Mouse (Mus musculus): ENCODE results near the gene Stk32b. TPM values are rescaled to one million over a fixed set of nuclear protein-coding genes. Genes with fewer than 3 reads are reported as not detected.
A peak's percentile ranks its signal among the peaks of the same experiment; 100 is the strongest.

The Stk32b gene
- polyA plus RNA-seq, 1 experiment from 2014 or later, result 0.90 TPM

DNA sequence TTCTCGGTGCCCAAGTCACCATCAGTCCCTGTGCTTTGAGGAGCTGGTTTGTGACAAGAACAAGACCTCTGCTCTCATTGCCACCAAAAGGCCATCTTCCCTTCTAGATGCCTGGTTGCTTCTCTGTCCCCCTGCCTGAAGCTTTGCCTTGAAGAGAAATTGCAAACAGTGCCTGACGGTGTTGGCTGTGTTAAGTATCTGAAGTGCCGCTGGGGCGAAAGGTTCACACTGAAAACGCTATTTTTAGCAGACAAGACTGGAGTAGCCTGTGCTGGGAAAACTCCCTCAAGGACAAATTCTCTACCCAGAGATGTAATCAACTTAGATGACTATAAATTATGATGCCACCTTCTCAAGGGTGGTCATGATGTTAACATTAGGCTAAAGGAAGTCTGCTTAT is 129.1 kb downstream of the Stk32b start:
- 39% methylated on average over 5 of the region's 5 CpGs for WGBS (ENCODE audit: insufficient replicate concordance)
- Histone ChIP-seq H3K27me3 (ENCODE audit: control insufficient read depth, insufficient read depth, low read length) (no peaks in the 10 kb centered on the region), H3K27ac (ENCODE audit: low read depth, low read length) (peak overlapping the region; percentile 72), H3K9ac (ENCODE audit: low read depth, low read length) (no peak overlapping the region), H3K4me2 (no peak overlapping the region), H3K9me3 (replicated peaks; ENCODE audit: control insufficient read depth, low read length) (no peaks in the 10 kb centered on the region), H3K4me1 (ENCODE audit: control insufficient read depth, insufficient read depth, low read length) (peaks cover 12% of the 10 kb centered on the region; the same call in 1 of the 2 replicates), H3K36me3 (ENCODE audit: control insufficient read depth, insufficient read depth, low read length) (no peaks in the 10 kb centered on the region), H3K4me3 (ENCODE audit: low read depth, low read length) (no peak overlapping the region)
- no peak for ATAC-seq (replicated peaks; ENCODE audit: insufficient number of reproducible peaks, low FRiP score, low TSS enrichment)

DNA sequence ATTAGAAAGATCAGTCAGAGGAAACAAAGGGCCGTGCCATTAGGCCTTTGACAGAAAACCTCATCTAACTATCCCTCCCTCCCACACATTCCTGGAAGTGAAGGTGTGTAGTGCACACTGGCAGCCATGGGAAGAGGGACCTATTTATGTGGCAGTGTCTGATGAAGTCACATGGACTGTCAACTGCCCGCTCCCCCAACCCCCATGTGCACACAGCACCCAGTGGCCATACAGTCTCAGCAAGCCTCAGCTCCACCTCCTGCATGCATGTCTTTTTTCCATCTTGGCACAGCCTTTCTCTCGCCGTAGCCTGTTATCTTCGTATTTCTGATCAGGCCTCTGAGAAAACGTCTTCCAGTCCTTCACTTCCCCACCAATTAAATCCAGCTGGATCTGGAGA is 130.9 kb downstream of the Stk32b start:
- ATAC-seq (replicated peaks; ENCODE audit: insufficient number of reproducible peaks, low FRiP score, low TSS enrichment), result no peak
- no peaks in the 10 kb centered on the region for H3K36me3 ChIP-seq (ENCODE audit: control insufficient read depth, insufficient read depth, low read length)
- no peak overlapping the region for H3K27ac ChIP-seq (ENCODE audit: low read depth, low read length)
- peaks cover 12% of the 10 kb centered on the region; the same call in 1 of the 2 replicates for H3K4me1 ChIP-seq (ENCODE audit: control insufficient read depth, insufficient read depth, low read length)
- H3K4me3 ChIP-seq (ENCODE audit: low read depth, low read length), result no peak overlapping the region
- no peak overlapping the region for H3K4me2 ChIP-seq
- no peaks in the 10 kb centered on the region for H3K27me3 ChIP-seq (ENCODE audit: control insufficient read depth, insufficient read depth, low read length)
- no peak overlapping the region for H3K9ac ChIP-seq (ENCODE audit: low read depth, low read length)
- WGBS (ENCODE audit: insufficient replicate concordance), result 72% methylated on average over 6 of the region's 6 CpGs
- H3K9me3 ChIP-seq (replicated peaks; ENCODE audit: control insufficient read depth, low read length), result no peaks in the 10 kb centered on the region

- WGBS (ENCODE audit: insufficient replicate concordance), result 73% methylated on average over 6 of the region's 6 CpGs
- ATAC-seq (replicated peaks; ENCODE audit: insufficient number of reproducible peaks, low FRiP score, low TSS enrichment), result no peak
Measured at GRCm38 (mm10) chr5:37575427-37575826, 141.5 kb downstream of the Stk32b start.

GRCm38 (mm10) chr5:37557274-37557815 is 159.6 kb downstream of the Stk32b start:
- Histone ChIP-seq H3K4me3 (ENCODE audit: low read depth, low read length) (no peak overlapping the region), H3K4me1 (ENCODE audit: control insufficient read depth, insufficient read depth, low read length) (no peaks in the 10 kb centered on the region), H3K4me2 (no peak overlapping the region), H3K9me3 (replicated peaks; ENCODE audit: control insufficient read depth, low read length) (no peaks in the 10 kb centered on the region), H3K9ac (ENCODE audit: low read depth, low read length) (no peak overlapping the region), H3K27me3 (ENCODE audit: control insufficient read depth, insufficient read depth, low read length) (no peaks in the 10 kb centered on the region), H3K36me3 (ENCODE audit: control insufficient read depth, insufficient read depth, low read length) (no peaks in the 10 kb centered on the region), H3K27ac (ENCODE audit: low read depth, low read length) (no peak overlapping the region)
- 52% methylated on average over 6 of the region's 6 CpGs for WGBS (ENCODE audit: insufficient replicate concordance)
- no peak for ATAC-seq (replicated peaks; ENCODE audit: insufficient number of reproducible peaks, low FRiP score, low TSS enrichment)

More at GRCm38 (mm10) chr5:37575427-37575826, 141.5 kb downstream of the Stk32b start:
- H3K4me1 ChIP-seq (ENCODE audit: control insufficient read depth, insufficient read depth, low read length), result no peaks in the 10 kb centered on the region
- H3K4me2 ChIP-seq, result no peak overlapping the region
- H3K27ac ChIP-seq (ENCODE audit: low read depth, low read length), result no peak overlapping the region
- no peak overlapping the region for H3K4me3 ChIP-seq (ENCODE audit: low read depth, low read length)
- H3K27me3 ChIP-seq (ENCODE audit: control insufficient read depth, insufficient read depth, low read length), result no peaks in the 10 kb centered on the region
- H3K9ac ChIP-seq (ENCODE audit: low read depth, low read length), result no peak overlapping the region
- H3K36me3 ChIP-seq (ENCODE audit: control insufficient read depth, insufficient read depth, low read length), result no peaks in the 10 kb centered on the region
- no peaks in the 10 kb centered on the region for H3K9me3 ChIP-seq (replicated peaks; ENCODE audit: control insufficient read depth, low read length)

GRCm38 (mm10) chr5:37554231-37554630 is 162.7 kb downstream of the Stk32b start:
- ATAC-seq (replicated peaks; ENCODE audit: insufficient number of reproducible peaks, low FRiP score, low TSS enrichment), result no peak
- Histone ChIP-seq H3K27me3 (ENCODE audit: control insufficient read depth, insufficient read depth, low read length) (no peaks in the 10 kb centered on the region), H3K4me2 (no peak overlapping the region), H3K27ac (ENCODE audit: low read depth, low read length) (no peak overlapping the region), H3K4me1 (ENCODE audit: control insufficient read depth, insufficient read depth, low read length) (no peaks in the 10 kb centered on the region), H3K4me3 (ENCODE audit: low read depth, low read length) (no peak overlapping the region), H3K9me3 (replicated peaks; ENCODE audit: control insufficient read depth, low read length) (no peaks in the 10 kb centered on the region), H3K9ac (ENCODE audit: low read depth, low read length) (no peak overlapping the region), H3K36me3 (ENCODE audit: control insufficient read depth, insufficient read depth, low read length) (no peaks in the 10 kb centered on the region)
- WGBS (ENCODE audit: insufficient replicate concordance), result 73% methylated on average over 4 of the region's 4 CpGs

DNA sequence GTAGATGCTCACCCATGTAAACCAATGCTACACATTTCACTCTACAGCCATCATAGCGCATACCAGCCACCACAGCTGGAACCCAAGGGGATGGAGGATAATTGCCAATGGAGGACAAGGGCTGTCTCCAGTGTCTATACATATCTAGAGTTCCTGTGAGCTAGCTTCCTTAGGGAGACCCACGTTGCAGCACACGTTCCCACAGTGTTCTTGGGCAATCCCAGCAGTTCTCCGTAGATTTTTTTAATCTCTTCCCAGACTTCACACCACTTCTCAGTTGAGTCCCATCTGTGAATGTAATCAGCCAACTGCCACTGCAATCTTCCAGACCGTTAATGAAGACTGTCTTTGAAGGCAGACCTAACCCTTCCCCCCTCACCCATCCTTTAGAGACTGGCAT is 165.3 kb downstream of the Stk32b start:
- no peak overlapping the region for H3K9ac ChIP-seq (ENCODE audit: low read depth, low read length)
- 62% methylated on average over 5 of the region's 5 CpGs for WGBS (ENCODE audit: insufficient replicate concordance)
- no peak overlapping the region for H3K4me2 ChIP-seq
- no peaks in the 10 kb centered on the region for H3K9me3 ChIP-seq (replicated peaks; ENCODE audit: control insufficient read depth, low read length)
- H3K4me1 ChIP-seq (ENCODE audit: control insufficient read depth, insufficient read depth, low read length), result no peaks in the 10 kb centered on the region
- H3K36me3 ChIP-seq (ENCODE audit: control insufficient read depth, insufficient read depth, low read length), result no peaks in the 10 kb centered on the region
- no peak for ATAC-seq (replicated peaks; ENCODE audit: insufficient number of reproducible peaks, low FRiP score, low TSS enrichment)
- no peak overlapping the region for H3K4me3 ChIP-seq (ENCODE audit: low read depth, low read length)
- H3K27me3 ChIP-seq (ENCODE audit: control insufficient read depth, insufficient read depth, low read length), result no peaks in the 10 kb centered on the region
- H3K27ac ChIP-seq (ENCODE audit: low read depth, low read length), result no peak overlapping the region

- Histone ChIP-seq H3K36me3 (ENCODE audit: control insufficient read depth, insufficient read depth, low read length) (no peaks in the 10 kb centered on the region), H3K4me1 (ENCODE audit: control insufficient read depth, insufficient read depth, low read length) (peaks cover 6% of the 10 kb centered on the region), H3K4me2 (no peak overlapping the region), H3K27ac (ENCODE audit: low read depth, low read length) (no peak overlapping the region), H3K9ac (ENCODE audit: low read depth, low read length) (no peak overlapping the region), H3K27me3 (ENCODE audit: control insufficient read depth, insufficient read depth, low read length) (no peaks in the 10 kb centered on the region), H3K4me3 (ENCODE audit: low read depth, low read length) (no peak overlapping the region), H3K9me3 (replicated peaks; ENCODE audit: control insufficient read depth, low read length) (no peaks in the 10 kb centered on the region)
- 87% methylated on average over 4 of the region's 4 CpGs for WGBS (ENCODE audit: insufficient replicate concordance)
- no peak for ATAC-seq (replicated peaks; ENCODE audit: insufficient number of reproducible peaks, low FRiP score, low TSS enrichment)
Measured at GRCm38 (mm10) chr5:37535726-37536293, 181.2 kb downstream of the Stk32b start.

GRCm38 (mm10) chr5:37535227-37535626 is 181.7 kb downstream of the Stk32b start:
- no peaks in the 10 kb centered on the region for H3K9me3 ChIP-seq (replicated peaks; ENCODE audit: control insufficient read depth, low read length)
- H3K4me2 ChIP-seq, result no peak overlapping the region
- no peak overlapping the region for H3K27ac ChIP-seq (ENCODE audit: low read depth, low read length)
- no peak overlapping the region for H3K9ac ChIP-seq (ENCODE audit: low read depth, low read length)
- 77% methylated on average over 5 of the region's 5 CpGs for WGBS (ENCODE audit: insufficient replicate concordance)
- ATAC-seq (replicated peaks; ENCODE audit: insufficient number of reproducible peaks, low FRiP score, low TSS enrichment), result no peak
- no peak overlapping the region for H3K4me3 ChIP-seq (ENCODE audit: low read depth, low read length)
- H3K4me1 ChIP-seq (ENCODE audit: control insufficient read depth, insufficient read depth, low read length), result peaks cover 6% of the 10 kb centered on the region
- no peaks in the 10 kb centered on the region for H3K27me3 ChIP-seq (ENCODE audit: control insufficient read depth, insufficient read depth, low read length)
- no peaks in the 10 kb centered on the region for H3K36me3 ChIP-seq (ENCODE audit: control insufficient read depth, insufficient read depth, low read length)

GRCm38 (mm10) chr5:37525363-37525762 is 191.6 kb downstream of the Stk32b start:
- no peaks in the 10 kb centered on the region for H3K36me3 ChIP-seq (ENCODE audit: control insufficient read depth, insufficient read depth, low read length)

More at GRCm38 (mm10) chr5:37525363-37525762, 191.6 kb downstream of the Stk32b start:
- H3K27ac ChIP-seq (ENCODE audit: low read depth, low read length), result no peak overlapping the region
- H3K9ac ChIP-seq (ENCODE audit: low read depth, low read length), result no peak overlapping the region
- H3K9me3 ChIP-seq (replicated peaks; ENCODE audit: control insufficient read depth, low read length), result no peaks in the 10 kb centered on the region
- 76% methylated on average over 5 of the region's 5 CpGs for WGBS (ENCODE audit: insufficient replicate concordance)
- H3K4me2 ChIP-seq, result no peak overlapping the region
- ATAC-seq (replicated peaks; ENCODE audit: insufficient number of reproducible peaks, low FRiP score, low TSS enrichment), result no peak
- no peak overlapping the region for H3K4me3 ChIP-seq (ENCODE audit: low read depth, low read length)
- no peaks in the 10 kb centered on the region for H3K4me1 ChIP-seq (ENCODE audit: control insufficient read depth, insufficient read depth, low read length)
- H3K27me3 ChIP-seq (ENCODE audit: control insufficient read depth, insufficient read depth, low read length), result no peaks in the 10 kb centered on the region

Measured in heart, embryonic 11.5 days (tissue).